Mouse (Mus musculus): ENCODE data around the gene Supt3.

DNA sequence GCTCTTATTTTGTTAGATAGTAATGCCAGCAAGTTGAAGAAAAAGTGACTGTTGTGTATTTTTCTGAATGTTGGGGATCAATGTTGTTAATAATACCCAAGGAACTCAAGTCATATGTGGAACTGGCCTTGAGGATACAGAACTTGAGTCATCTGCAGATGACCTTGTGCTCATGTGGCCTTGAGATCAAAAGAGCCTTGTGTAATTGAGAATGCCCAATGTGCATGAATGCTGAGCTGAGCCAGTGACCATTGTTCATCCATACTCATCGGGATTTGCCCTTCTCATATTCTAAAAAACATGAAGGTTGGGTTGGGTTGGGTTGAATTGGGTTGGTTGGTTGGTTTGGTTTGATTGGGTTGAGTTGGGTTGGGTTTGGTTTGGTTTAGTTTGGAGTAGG is 252.2 kb downstream of the Supt3 start:
- TF ChIP-seq CTCF (IDR thresholded peaks at IDR 0.05; ENCODE audit: low read depth, low read length), result no peak
- TF ChIP-seq POLR2A (IDR thresholded peaks at IDR 0.05; ENCODE audit: insufficient read depth, low read length), result no peak
- TF ChIP-seq EP300 (IDR thresholded peaks at IDR 0.05; ENCODE audit: insufficient read depth, low read depth, low read length), result no peak

All from ES-Bruce4 (cell line).